Mouse (Mus musculus) forebrain, embryonic 11.5 days (tissue): ENCODE measurements at regions not wholly inside any gene's neighbourhood (a gene's known extent, or its start where the extent isn't known, plus 50 kb on each side); places are given as distances from the start of the nearest gene placed in this dataset.
A peak's percentile ranks its signal among the peaks of the same experiment; 100 is the strongest.

Source experiments
- ATAC-seq: fragments of 200-750 bp; cut with Nextera tagmentation; replicated peaks from 2 replicates; pipeline ENCODE4 v1.8.0; 2017; ENCODE audit warnings: moderate TSS enrichment; ENCODE audit not compliant: low FRiP score
- DNase-seq: peaks from one replicate; pipeline ENCODE4 v3.0.0-alpha.2; 2017; ENCODE audit warnings: low spot score
- H3K27ac ChIP-seq: fragments of 300-500 bp; sonication (generic); 2 replicates; pipeline ENCODE4 v1.5.1; 2014; ENCODE audit warnings: low read depth, low read length
- H3K27me3 ChIP-seq: fragments of 300-500 bp; sonication (generic); 2 replicates; pipeline ENCODE4 v1.6.1; 2014; ENCODE audit warnings: mild to moderate bottlenecking, low read length, mixed read lengths; ENCODE audit not compliant: control insufficient read depth, insufficient read depth
- H3K36me3 ChIP-seq: fragments of 300-500 bp; sonication (generic); 2 replicates; pipeline ENCODE4 v1.6.1; 2014; ENCODE audit warnings: mild to moderate bottlenecking, low read length, moderate library complexity, mixed read lengths; ENCODE audit not compliant: control insufficient read depth, insufficient read depth
- H3K4me1 ChIP-seq: fragments of 300-500 bp; sonication (generic); replicated peaks from 2 replicates; pipeline ENCODE4 v1.6.1; 2014; ENCODE audit warnings: low read length, mixed read lengths; ENCODE audit not compliant: control insufficient read depth, insufficient read depth
- H3K4me2 ChIP-seq: fragments of 300-500 bp; sonication (generic); 2 replicates; pipeline ENCODE4 v1.6.1; 2014; ENCODE audit warnings: low read depth, mild to moderate bottlenecking, low read length, moderate library complexity, mixed read lengths; ENCODE audit not compliant: severe bottlenecking
- H3K4me3 ChIP-seq: fragments of 300-500 bp; sonication (generic); 2 replicates; pipeline ENCODE4 v1.5.1; 2014; ENCODE audit warnings: low read depth, low read length
- H3K9ac ChIP-seq: fragments of 300-500 bp; sonication (generic); 2 replicates; pipeline ENCODE4 v1.6.1; 2014; ENCODE audit warnings: low read length
- H3K9me3 ChIP-seq: fragments of 300-500 bp; sonication (generic); 2 replicates; pipeline ENCODE4 v1.6.1; 2016; ENCODE audit warnings: low read length, mixed read lengths; ENCODE audit not compliant: control insufficient read depth
- WGBS: fragments of 180-500 bp; shearing (Covaris S2); extraction: QIAGEN DNeasy Blood & Tissue Kit; methylation state at CpG from one replicate; pipeline ENCODE4 v1.1.7; 2014; 5-methylcytosine and 5-hydroxymethylcytosine counted together

GRCm38 (mm10) chr3:9349822-9350221, 260.1 kb downstream of the Zfp704 start:
- 89% methylated on average over 4 of the region's 4 CpGs for WGBS
- Histone ChIP-seq H3K27me3 (peaks cover 9% of the 10 kb centered on the region; the same call in 1 of the 2 replicates), H3K36me3 (no peaks in the 10 kb centered on the region), H3K9ac (no peak overlapping the region), H3K4me1 (peaks cover 8% of the 10 kb centered on the region; the same call in 1 of the 2 replicates), H3K4me2 (no peak overlapping the region), H3K9me3 (no peaks in the 10 kb centered on the region), H3K27ac (no peak overlapping the region), H3K4me3 (no peak overlapping the region)
- ATAC-seq: no peak
- DNase-seq: peak; percentile 16

- Histone ChIP-seq H3K4me3 (peak overlapping the region; percentile 33), H3K9me3 (no peaks in the 10 kb centered on the region), H3K4me1 (peaks cover 14% of the 10 kb centered on the region), H3K36me3 (no peaks in the 10 kb centered on the region), H3K27me3 (peaks cover 12% of the 10 kb centered on the region; the same call in 1 of the 2 replicates), H3K27ac (no peak overlapping the region), H3K9ac (peak overlapping the region; percentile 51), H3K4me2 (peak overlapping the region; percentile 59)
- DNase-seq: peak; percentile 71
- under 1% methylated on average over 15 of the region's 15 CpGs for WGBS
- ATAC-seq: peak; percentile 78
These were observed 262.4 kb downstream of the Zfp704 start for GRCm38 (mm10) chr3:9347446-9347860.

- Histone ChIP-seq H3K27ac (no peak overlapping the region), H3K27me3 (peaks cover 12% of the 10 kb centered on the region; the same call in 1 of the 2 replicates), H3K9me3 (no peaks in the 10 kb centered on the region), H3K4me1 (peaks cover 14% of the 10 kb centered on the region), H3K4me2 (peak overlapping the region; percentile 59), H3K4me3 (peak overlapping the region; percentile 33), H3K36me3 (no peaks in the 10 kb centered on the region), H3K9ac (peak overlapping the region; percentile 51)
- peak; percentile 77 for DNase-seq
- WGBS: under 1% methylated on average over 24 of the region's 27 CpGs
- peak; percentile 82 for ATAC-seq
These were observed 262.9 kb downstream of the Zfp704 start for GRCm38 (mm10) chr3:9346857-9347445.

- ATAC-seq: no peak
- H3K4me1 ChIP-seq: peaks cover 14% of the 10 kb centered on the region
These were observed 263.5 kb downstream of the Zfp704 start for GRCm38 (mm10) chr3:9346356-9346755.

GRCm38 (mm10) chr3:9345885-9346284, 264.0 kb downstream of the Zfp704 start:
- Histone ChIP-seq H3K4me1 (peaks cover 14% of the 10 kb centered on the region), H3K27me3 (peaks cover 12% of the 10 kb centered on the region; the same call in 1 of the 2 replicates)
- WGBS: 7% methylated on average over 9 of the region's 9 CpGs

More at GRCm38 (mm10) chr3:9346356-9346755, 263.5 kb downstream of the Zfp704 start:
- Histone ChIP-seq H3K27ac (no peak overlapping the region), H3K4me3 (peak overlapping the region; percentile 33), H3K9me3 (no peaks in the 10 kb centered on the region), H3K36me3 (no peaks in the 10 kb centered on the region), H3K27me3 (peaks cover 12% of the 10 kb centered on the region; the same call in 1 of the 2 replicates), H3K4me2 (peak overlapping the region; percentile 59), H3K9ac (peak overlapping the region; percentile 51; the same call in 1 of the 2 replicates)
- no peak for DNase-seq
- 2% methylated on average over 13 of the region's 13 CpGs for WGBS

GRCm38 (mm10) chr3:9343586-9343985, 266.3 kb downstream of the Zfp704 start:
- no peak for ATAC-seq
- H3K4me1 ChIP-seq: peaks cover 15% of the 10 kb centered on the region
- no peak overlapping the region for H3K9ac ChIP-seq

More at GRCm38 (mm10) chr3:9345885-9346284, 264.0 kb downstream of the Zfp704 start:
- ATAC-seq (no peak), DNase-seq (no peak)
- Histone ChIP-seq H3K27ac (no peak overlapping the region), H3K9ac (no peak overlapping the region), H3K4me2 (peak overlapping the region; percentile 59), H3K4me3 (no peak overlapping the region), H3K36me3 (no peaks in the 10 kb centered on the region), H3K9me3 (no peaks in the 10 kb centered on the region)

GRCm38 (mm10) chr3:9342167-9342566, 267.7 kb downstream of the Zfp704 start:
- Histone ChIP-seq H3K36me3 (no peaks in the 10 kb centered on the region), H3K9me3 (no peaks in the 10 kb centered on the region), H3K27me3 (peaks cover 10% of the 10 kb centered on the region; the same call in 1 of the 2 replicates), H3K4me1 (peaks cover 10% of the 10 kb centered on the region), H3K4me3 (no peak overlapping the region), H3K4me2 (no peak overlapping the region), H3K27ac (no peak overlapping the region), H3K9ac (no peak overlapping the region)
- no peak for DNase-seq
- WGBS: 73% methylated on average over 3 of the region's 3 CpGs
- no peak for ATAC-seq

More at GRCm38 (mm10) chr3:9343586-9343985, 266.3 kb downstream of the Zfp704 start:
- Histone ChIP-seq H3K27ac (no peak overlapping the region), H3K9me3 (no peaks in the 10 kb centered on the region), H3K4me3 (no peak overlapping the region), H3K36me3 (no peaks in the 10 kb centered on the region), H3K4me2 (no peak overlapping the region), H3K27me3 (peaks cover 12% of the 10 kb centered on the region; the same call in 1 of the 2 replicates)
- 4% methylated on average over 4 of the region's 4 CpGs for WGBS
- DNase-seq: no peak

- no peak for DNase-seq
- Histone ChIP-seq H3K4me3 (no peak overlapping the region), H3K4me2 (no peak overlapping the region), H3K9me3 (no peaks in the 10 kb centered on the region), H3K27ac (no peak overlapping the region), H3K27me3 (peaks cover 10% of the 10 kb centered on the region; the same call in 1 of the 2 replicates), H3K9ac (no peak overlapping the region), H3K4me1 (peaks cover 10% of the 10 kb centered on the region), H3K36me3 (no peaks in the 10 kb centered on the region)
- no peak for ATAC-seq
- 45% methylated on average over 5 of the region's 5 CpGs for WGBS
These were observed 268.2 kb downstream of the Zfp704 start for GRCm38 (mm10) chr3:9341657-9342056.

GRCm38 (mm10) chr3:9341244-9341643, 268.6 kb downstream of the Zfp704 start:
- Histone ChIP-seq H3K4me1 (peaks cover 8% of the 10 kb centered on the region), H3K36me3 (no peaks in the 10 kb centered on the region), H3K9ac (no peak overlapping the region), H3K27me3 (peaks cover 10% of the 10 kb centered on the region; the same call in 1 of the 2 replicates), H3K27ac (no peak overlapping the region), H3K4me3 (no peak overlapping the region), H3K4me2 (no peak overlapping the region), H3K9me3 (no peaks in the 10 kb centered on the region)
- 20% methylated on average over 4 of the region's 4 CpGs for WGBS
- DNase-seq: no peak
- peak; percentile 61 for ATAC-seq
